In the genomic region with DNA sequence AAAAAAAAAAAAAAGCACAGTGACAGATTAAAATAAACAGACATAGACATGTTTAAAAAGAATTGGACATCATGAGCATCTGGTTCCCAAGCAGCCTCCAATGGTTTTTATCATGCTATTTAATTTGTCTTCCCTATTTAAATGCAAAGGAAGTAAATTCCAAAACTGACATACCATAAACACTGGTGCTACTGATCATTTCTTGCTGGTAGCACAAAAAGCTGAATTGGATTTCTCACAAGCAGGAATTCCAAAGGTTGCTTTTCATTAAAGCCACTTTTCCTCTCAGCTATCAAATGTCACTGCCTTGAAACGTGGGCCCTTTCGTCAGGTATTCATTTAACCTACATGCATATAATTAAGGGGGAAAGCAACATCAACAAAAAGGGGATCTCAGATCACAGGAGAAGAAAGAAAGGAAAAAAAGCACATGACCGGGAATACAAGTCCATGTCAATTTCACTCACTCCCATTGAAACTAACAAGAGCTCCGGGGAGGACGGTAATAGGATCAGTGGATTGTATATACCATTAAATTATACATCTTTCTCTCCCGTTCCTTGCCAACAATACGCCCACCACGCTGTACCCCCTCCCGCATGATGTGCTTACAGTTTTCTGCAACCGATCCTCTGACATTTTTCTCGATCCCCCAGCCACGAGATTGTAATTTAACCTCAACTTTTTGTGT, we compare ENCODE assay signal across 8 mouse cellular contexts. TPM values are rescaled to one million over a fixed set of nuclear protein-coding genes. Genes with fewer than 3 reads are reported as not detected.
DNase-seq lines count a peak whose midpoint lies in the region; ATAC-seq lines count a peak whose summit lies in the region.

No protein-coding gene starts in this region.

- peak overlapping the region; percentile 83 for H3K4me2 ChIP-seq in heart, embryonic 13.5 days
- peak overlapping the region; percentile 73 for H3K4me2 ChIP-seq in hindbrain, embryonic 14.5 days (replicated peaks)
- peak overlapping the region; percentile 94 for H3K4me2 ChIP-seq in midbrain, embryonic 16.5 days (ENCODE audit: low read length)

- H3K4me1 ChIP-seq in heart, embryonic 13.5 days = peaks cover 17% of the 10 kb centered on the region
- peaks cover 34% of the 10 kb centered on the region; the same call in 1 of the 2 replicates for H3K4me1 ChIP-seq in hindbrain, embryonic 14.5 days (replicated peaks; ENCODE audit: control insufficient read depth, insufficient read depth, low read length)
- H3K4me1 ChIP-seq in midbrain, embryonic 16.5 days (ENCODE audit: control insufficient read depth, insufficient read depth, low read length) = peaks cover 8% of the 10 kb centered on the region; the same call in 1 of the 2 replicates

- ATAC-seq in heart, embryonic 13.5 days (ENCODE audit: extremely low read depth, insufficient number of reproducible peaks, low FRiP score, low TSS enrichment) = no peak
- no peak for ATAC-seq in hindbrain, embryonic 14.5 days (ENCODE audit: low FRiP score)
- ATAC-seq in midbrain, embryonic 16.5 days = no peak

- DNase-seq in heart, adult 9 months (ENCODE audit: low spot score in 2 of 2) = no peak
- DNase-seq in embryo, embryonic 10.5 days (ENCODE audit: low spot score) = peak; percentile 68
- no peak for DNase-seq in hindbrain, embryonic 14.5 days (ENCODE audit: low spot score)
- DNase-seq in cerebellum, adult 11-12 months = no peak
- DNase-seq in gastrocnemius, postnatal 4 days (ENCODE audit: low spot score in 2 of 2) = no peak
- DNase-seq in left cerebral cortex, adult 18-20 months (ENCODE audit: low spot score in 2 of 2) = no peak

- no peaks in the 10 kb centered on the region for H3K27me3 ChIP-seq in heart, embryonic 13.5 days (replicated peaks)
- H3K27me3 ChIP-seq in hindbrain, embryonic 14.5 days (ENCODE audit: control insufficient read depth, insufficient read depth, low read length) = no peaks in the 10 kb centered on the region
- no peaks in the 10 kb centered on the region for H3K27me3 ChIP-seq in midbrain, embryonic 16.5 days (ENCODE audit: control insufficient read depth, insufficient read depth, low read depth, low read length)

- no peaks in the 10 kb centered on the region for H3K9me3 ChIP-seq in heart, embryonic 13.5 days
- no peaks in the 10 kb centered on the region for H3K9me3 ChIP-seq in hindbrain, embryonic 14.5 days (ENCODE audit: control insufficient read depth, low read length)
- H3K9me3 ChIP-seq in midbrain, embryonic 16.5 days (replicated peaks; ENCODE audit: control insufficient read depth, low read length, poor library complexity, severe bottlenecking) = no peaks in the 10 kb centered on the region

- no peaks in the 10 kb centered on the region for H3K36me3 ChIP-seq in heart, embryonic 13.5 days
- H3K36me3 ChIP-seq in hindbrain, embryonic 14.5 days (replicated peaks; ENCODE audit: control insufficient read depth, insufficient read depth) = no peaks in the 10 kb centered on the region
- H3K36me3 ChIP-seq in midbrain, embryonic 16.5 days (ENCODE audit: control insufficient read depth, insufficient read depth, low read length) = no peaks in the 10 kb centered on the region

- peak overlapping the region; percentile 93 for H3K9ac ChIP-seq in heart, embryonic 13.5 days
- H3K9ac ChIP-seq in hindbrain, embryonic 14.5 days = peak overlapping the region; percentile 81
- peak overlapping the region; percentile 85 for H3K9ac ChIP-seq in midbrain, embryonic 16.5 days (ENCODE audit: low read depth, low read length)

- 0% methylated on average over 12 of the region's 12 CpGs for WGBS in heart, embryonic 13.5 days
- under 1% methylated on average over 12 of the region's 12 CpGs for WGBS in hindbrain, embryonic 14.5 days
- WGBS in midbrain, embryonic 16.5 days = under 1% methylated on average over 12 of the region's 12 CpGs

- peak overlapping the region; percentile 97 for H3K27ac ChIP-seq in heart, embryonic 13.5 days (replicated peaks)
- H3K27ac ChIP-seq in hindbrain, embryonic 14.5 days = peak overlapping the region; percentile 96
- H3K27ac ChIP-seq in midbrain, embryonic 16.5 days (ENCODE audit: low read length) = peak overlapping the region; percentile 94

- H3K4me3 ChIP-seq in heart, embryonic 13.5 days = peak overlapping the region; percentile 73
- peak overlapping the region; percentile 66 for H3K4me3 ChIP-seq in hindbrain, embryonic 14.5 days (replicated peaks; ENCODE audit: low read length)
- peak overlapping the region; percentile 80 for H3K4me3 ChIP-seq in midbrain, embryonic 16.5 days (ENCODE audit: low read depth, low read length)

RNA-seq across cellular contexts. Expression of gene Fign, which starts 1.0 kb away (rescaled TPM):
- polyA plus RNA-seq in heart, embryonic 13.5 days (2015; fragmentation: Nextera tagmentation; extraction: Ambion mirVana) = 8.3 and 9.5 TPM in 2 replicates
- 15.1 and 16.4 TPM in 2 replicates for polyA plus RNA-seq in hindbrain, embryonic 14.5 days (2014; fragmentation: Nextera tagmentation; extraction: Ambion mirVana)
- 20.5 and 25.9 TPM in 2 replicates for polyA plus RNA-seq in midbrain, embryonic 16.5 days (2015; fragmentation: Nextera tagmentation; extraction: Ambion mirVana)
- 1 to 10 TPM; 7.6 to 7.9 TPM for total RNA-seq in gastrocnemius, postnatal 4 days (2021)
- total RNA-seq in left cerebral cortex, adult 18-20 months (2021) = 1 to 10 TPM; 3.0 to 4.3 TPM
